Mouse (Mus musculus) megakaryocyte, embryonic 14.5 days (primary cell): Measurements from ENCODE around the gene Csmd2. TPM values are rescaled to one million over a fixed set of nuclear protein-coding genes. Genes with fewer than 3 reads are reported as not detected.
A peak's percentile ranks its signal among the peaks of the same experiment; 100 is the strongest.

Source experiments
- H3K27me3 ChIP-seq: replicated peaks from 2 replicates; pipeline ENCODE3; 2012; ENCODE audit warnings: inconsistent platforms
- H3K36me3 ChIP-seq: replicated peaks from 2 replicates; pipeline ENCODE3; 2012; ENCODE audit warnings: low read length, inconsistent platforms, mixed read lengths
- H3K4me1 ChIP-seq: 2 replicates; pipeline ENCODE4 v1.6.1; 2012; ENCODE audit warnings: inconsistent platforms
- H3K4me3 ChIP-seq: replicated peaks from 2 replicates; pipeline ENCODE3; 2012; ENCODE audit warnings: moderate library complexity, mild to moderate bottlenecking, inconsistent platforms
- H3K9me3 ChIP-seq: 2 replicates; pipeline ENCODE4 v1.6.1; 2012; ENCODE audit warnings: inconsistent platforms
- FLI1 ChIP-seq: IDR thresholded peaks from 2 replicates; pipeline ENCODE4 v1.6.1; 2012; ENCODE audit warnings: low read length, inconsistent platforms, mixed read lengths
- GATA1 ChIP-seq: IDR thresholded peaks from 3 replicates; pipeline ENCODE4 v1.6.1; 2012; ENCODE audit warnings: mixed read lengths, low read length, inconsistent platforms, borderline replicate concordance
- polyA plus RNA-seq: library from polyadenylated mRNA; stranded (reverse); fragments of >175 nt; gene quantifications from 2 replicates; pipeline ENCODE4 v1.2.3, GENCODE M21; 2012; ENCODE audit warnings: low replicate concordance; ENCODE audit not compliant: insufficient read depth

Csmd2 gene
- polyA plus RNA-seq, 1 experiment = not detected

DNA sequence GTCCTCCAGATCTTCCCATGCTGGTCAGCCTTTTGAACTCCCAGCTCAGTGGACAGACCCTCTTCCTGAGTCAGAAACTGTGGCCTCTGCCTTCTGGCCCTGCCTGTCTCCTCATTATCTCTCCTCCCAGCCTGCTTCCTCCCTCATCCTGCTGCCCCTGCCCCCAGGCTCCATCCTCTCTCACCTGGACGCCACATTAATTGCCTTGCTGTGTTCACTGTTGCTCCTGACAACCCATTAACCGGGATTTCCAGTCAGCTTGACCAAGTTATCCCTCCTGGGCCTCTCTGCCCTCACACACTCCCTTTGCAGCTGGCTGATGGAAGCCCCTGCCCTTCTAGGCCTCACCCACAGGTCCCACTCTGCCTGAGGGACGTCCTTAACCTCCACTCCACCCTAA, 167.6 kb downstream of the Csmd2 start:
- Histone ChIP-seq H3K4me1 (no peaks in the 10 kb centered on the region), H3K4me3 (peak overlapping the region; percentile 3), H3K36me3 (no peaks in the 10 kb centered on the region), H3K9me3 (peaks cover 77% of the 10 kb centered on the region), H3K27me3 (no peaks in the 10 kb centered on the region)
- no peak for TF ChIP-seq GATA1
- no peak for TF ChIP-seq FLI1

GRCm38 (mm10) chr4:128160656-128161055, 173.0 kb downstream of the Csmd2 start:
- H3K4me1 ChIP-seq = no peaks in the 10 kb centered on the region
- no peak overlapping the region for H3K4me3 ChIP-seq
- no peaks in the 10 kb centered on the region for H3K36me3 ChIP-seq
- no peaks in the 10 kb centered on the region for H3K27me3 ChIP-seq
- peaks cover 80% of the 10 kb centered on the region for H3K9me3 ChIP-seq
- no peak for TF ChIP-seq FLI1
- no peak for TF ChIP-seq GATA1

DNA sequence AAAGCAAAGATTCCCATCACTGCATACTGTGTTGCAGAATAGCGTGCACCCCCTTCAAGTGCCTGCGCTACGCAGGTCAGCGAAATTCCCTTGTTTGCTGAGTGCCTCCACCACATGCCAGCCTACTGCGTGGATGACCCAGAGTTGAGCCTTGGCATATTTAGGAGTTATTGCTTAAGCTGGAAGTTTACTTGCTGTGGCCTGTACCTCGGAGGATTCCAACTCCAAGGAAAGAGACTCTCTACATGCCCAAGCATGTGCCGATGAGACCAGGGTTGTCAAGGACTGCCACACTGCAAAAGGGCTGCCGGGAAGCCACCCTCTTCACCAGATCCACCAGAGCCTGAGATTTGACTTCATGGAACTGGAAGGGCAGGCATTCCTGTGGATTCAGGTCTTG, 182.5 kb downstream of the Csmd2 start:
- no peaks in the 10 kb centered on the region for H3K4me1 ChIP-seq
- peaks cover 73% of the 10 kb centered on the region for H3K9me3 ChIP-seq
- H3K4me3 ChIP-seq = no peak overlapping the region

GRCm38 (mm10) chr4:128171233-128171632, 183.6 kb downstream of the Csmd2 start:
- no peaks in the 10 kb centered on the region for H3K4me1 ChIP-seq
- no peaks in the 10 kb centered on the region for H3K27me3 ChIP-seq
- no peaks in the 10 kb centered on the region for H3K36me3 ChIP-seq
- H3K4me3 ChIP-seq = peak overlapping the region; percentile 19
- TF ChIP-seq FLI1 = no peak
- TF ChIP-seq GATA1 = no peak
- peaks cover 80% of the 10 kb centered on the region for H3K9me3 ChIP-seq

More for the DNA sequence above, 182.5 kb downstream of the Csmd2 start:
- no peaks in the 10 kb centered on the region for H3K27me3 ChIP-seq
- TF ChIP-seq FLI1 (no peak), GATA1 (no peak)
- no peaks in the 10 kb centered on the region for H3K36me3 ChIP-seq

DNA sequence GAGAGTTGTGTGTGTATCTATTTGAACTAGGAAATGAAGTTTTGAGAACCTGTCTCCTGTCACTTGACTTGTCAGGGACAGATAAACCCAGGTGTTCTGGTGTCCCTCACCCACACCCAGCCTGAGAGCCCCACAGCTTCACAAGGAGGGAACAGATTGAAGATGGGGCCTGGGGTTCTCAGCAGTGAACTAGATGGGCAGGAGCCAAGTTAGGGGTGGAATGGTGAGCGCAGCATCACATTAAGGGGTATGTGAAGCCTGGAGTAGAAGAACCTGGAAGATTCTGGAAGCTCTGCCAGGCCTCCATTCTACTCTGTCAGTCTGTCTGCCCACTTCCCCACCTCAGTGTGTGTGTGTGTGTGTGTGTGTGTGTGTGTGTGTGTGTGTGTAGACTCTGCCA, 184.0 kb downstream of the Csmd2 start:
- H3K4me1 ChIP-seq = no peaks in the 10 kb centered on the region
- H3K27me3 ChIP-seq = no peaks in the 10 kb centered on the region
- H3K4me3 ChIP-seq = no peak overlapping the region
- TF ChIP-seq FLI1 = no peak
- TF ChIP-seq GATA1 = no peak
- H3K36me3 ChIP-seq = no peaks in the 10 kb centered on the region
- peaks cover 85% of the 10 kb centered on the region for H3K9me3 ChIP-seq

DNA sequence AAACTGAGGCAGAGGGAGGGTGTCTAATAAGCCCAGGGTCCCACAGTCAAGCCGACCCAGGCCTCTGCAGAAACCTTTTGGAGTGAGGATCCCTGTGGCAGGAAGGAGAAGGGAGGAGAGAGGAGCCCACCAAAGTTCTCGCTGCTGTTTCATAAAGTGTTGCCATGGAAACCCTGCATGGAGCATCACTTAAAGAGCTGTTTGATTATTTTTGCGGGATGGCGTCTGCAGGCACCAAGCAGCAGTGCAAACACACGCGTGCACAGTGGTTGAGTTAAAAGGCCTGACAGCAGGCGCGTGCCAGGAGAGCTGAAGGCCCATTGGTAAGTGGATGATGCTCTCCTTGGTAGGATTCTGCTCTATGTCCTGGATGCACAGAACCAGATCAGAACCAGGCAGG, 191.3 kb downstream of the Csmd2 start:
- peaks cover 92% of the 10 kb centered on the region for H3K9me3 ChIP-seq
- TF ChIP-seq FLI1 (no peak), GATA1 (no peak)

DNA sequence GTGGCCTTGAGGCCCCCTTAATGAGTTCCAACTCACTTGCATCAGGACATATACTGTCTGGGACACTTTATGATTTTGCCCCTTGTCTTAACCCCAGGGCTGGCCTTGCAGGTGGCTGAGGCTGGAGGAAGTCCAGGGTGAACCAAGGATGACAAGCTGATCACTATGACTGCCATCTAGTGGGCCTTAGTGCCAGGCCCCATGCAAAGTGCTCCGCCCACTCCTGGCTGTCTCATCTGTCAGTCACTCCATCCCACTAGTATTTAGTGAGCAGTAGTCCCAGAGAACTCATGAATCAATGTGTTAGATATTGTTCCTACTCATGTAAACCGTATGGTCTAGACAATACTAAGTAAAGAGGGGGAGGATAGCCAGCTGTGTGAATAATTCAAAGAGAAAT, 191.9 kb downstream of the Csmd2 start:
- no peaks in the 10 kb centered on the region for H3K27me3 ChIP-seq
- H3K4me3 ChIP-seq = no peak overlapping the region
- H3K4me1 ChIP-seq = no peaks in the 10 kb centered on the region
- no peaks in the 10 kb centered on the region for H3K36me3 ChIP-seq
- H3K9me3 ChIP-seq = peaks cover 94% of the 10 kb centered on the region
- TF ChIP-seq GATA1 (no peak), FLI1 (no peak)

More for the DNA sequence above, 191.3 kb downstream of the Csmd2 start:
- no peaks in the 10 kb centered on the region for H3K4me1 ChIP-seq
- H3K27me3 ChIP-seq = no peaks in the 10 kb centered on the region
- H3K4me3 ChIP-seq = peak overlapping the region; percentile 20
- H3K36me3 ChIP-seq = no peaks in the 10 kb centered on the region

DNA sequence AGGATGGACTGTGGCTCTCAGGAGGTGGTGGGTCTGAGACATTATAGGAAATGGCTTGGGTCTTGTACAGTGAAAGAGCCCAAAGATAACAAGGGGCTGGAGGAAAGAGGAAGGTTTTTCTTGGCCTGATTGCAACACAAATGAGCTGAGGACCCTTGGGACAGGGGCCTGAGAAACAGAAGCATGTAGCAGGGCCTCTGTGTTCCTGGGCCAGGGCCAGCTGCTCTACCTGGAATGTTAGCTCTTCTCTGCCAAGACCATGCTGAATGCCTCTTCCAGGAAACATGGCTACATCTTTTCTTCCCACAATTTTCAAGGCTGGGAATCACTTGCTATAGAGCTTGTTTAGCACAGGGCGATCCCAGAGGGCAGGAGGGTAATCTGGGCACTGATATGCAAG, 197.1 kb downstream of the Csmd2 start:
- Histone ChIP-seq H3K36me3 (no peaks in the 10 kb centered on the region), H3K9me3 (peaks cover 91% of the 10 kb centered on the region), H3K4me1 (no peaks in the 10 kb centered on the region), H3K4me3 (no peak overlapping the region), H3K27me3 (no peaks in the 10 kb centered on the region)
- TF ChIP-seq FLI1 = no peak
- no peak for TF ChIP-seq GATA1

DNA sequence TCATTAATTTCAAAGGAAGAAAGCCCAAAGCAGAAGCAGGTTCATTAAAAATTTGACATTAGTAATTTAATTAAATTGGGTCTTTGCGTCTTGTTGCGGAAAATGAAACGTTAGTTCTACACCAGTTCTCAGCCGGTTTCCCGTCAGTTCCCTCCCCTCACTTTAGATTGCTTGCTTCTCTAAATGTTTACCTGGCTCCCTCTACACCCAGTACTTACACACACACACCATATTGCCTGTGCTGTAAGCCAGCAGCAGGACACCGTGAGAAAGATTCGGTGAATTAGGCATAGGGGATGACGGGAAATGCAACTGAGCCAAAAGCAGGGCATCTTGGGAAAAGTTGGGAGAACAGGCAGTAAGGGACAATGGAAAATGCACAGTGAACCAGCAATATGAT, 206.8 kb downstream of the Csmd2 start:
- no peak overlapping the region for H3K4me3 ChIP-seq
- peaks cover 80% of the 10 kb centered on the region for H3K9me3 ChIP-seq
- H3K36me3 ChIP-seq = no peaks in the 10 kb centered on the region
- no peaks in the 10 kb centered on the region for H3K4me1 ChIP-seq
- no peak for TF ChIP-seq FLI1
- TF ChIP-seq GATA1 = no peak
- no peaks in the 10 kb centered on the region for H3K27me3 ChIP-seq

DNA sequence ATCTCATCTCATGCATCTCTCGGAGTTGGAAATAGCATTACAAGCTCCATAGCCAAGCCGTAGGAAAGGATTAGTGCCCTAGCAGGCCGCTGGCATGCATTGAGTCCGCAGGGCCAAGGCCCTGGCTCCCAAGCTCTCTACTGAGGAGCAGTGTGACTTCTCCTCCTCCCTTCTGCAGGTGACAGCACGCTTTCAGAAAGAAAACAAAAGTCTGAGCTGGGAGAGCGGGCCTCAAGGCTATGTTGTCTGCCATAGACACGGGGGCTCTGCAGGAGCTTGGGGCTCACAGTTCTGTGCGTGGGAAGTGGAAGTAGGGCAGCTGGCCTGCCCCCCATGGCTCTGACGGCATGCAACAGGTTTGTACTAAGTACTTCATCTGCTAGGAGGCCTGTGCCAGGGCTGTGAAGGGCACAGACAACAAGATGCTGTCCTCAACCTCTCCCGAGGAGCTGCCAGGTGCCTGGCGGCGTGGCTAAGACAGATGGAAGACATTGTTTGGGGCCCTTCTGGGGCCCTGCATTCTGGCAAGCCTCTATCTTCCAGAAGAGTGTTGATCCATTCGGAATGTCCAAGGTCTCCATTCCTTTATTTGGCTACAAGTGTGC, 230.4 kb downstream of the Csmd2 start:
- H3K27me3 ChIP-seq = no peaks in the 10 kb centered on the region
- H3K4me1 ChIP-seq = no peaks in the 10 kb centered on the region
- H3K36me3 ChIP-seq = no peaks in the 10 kb centered on the region
- no peak overlapping the region for H3K4me3 ChIP-seq
- H3K9me3 ChIP-seq = peaks cover 58% of the 10 kb centered on the region
- TF ChIP-seq GATA1 = no peak

DNA sequence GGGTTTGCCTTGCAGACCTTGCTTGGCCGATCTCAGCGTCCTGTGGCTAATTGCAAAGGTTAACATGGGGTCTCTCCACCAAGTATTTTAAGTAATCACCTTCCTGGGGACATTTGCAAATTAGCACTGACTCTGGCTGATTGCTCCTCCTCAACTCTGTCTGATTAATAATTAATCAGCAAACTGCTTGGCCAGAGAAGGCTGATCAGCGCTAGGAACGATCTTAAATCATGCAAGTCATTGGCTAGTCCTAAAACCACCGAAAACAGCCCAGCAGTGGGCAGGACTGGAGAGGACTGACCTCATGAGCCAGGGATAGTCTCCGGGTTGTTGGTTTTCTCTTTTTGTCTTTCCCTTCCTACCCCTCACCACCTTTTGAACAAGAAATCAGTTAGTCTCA, 236.8 kb downstream of the Csmd2 start:
- Histone ChIP-seq H3K4me3 (no peak overlapping the region), H3K4me1 (no peaks in the 10 kb centered on the region), H3K9me3 (peaks cover 50% of the 10 kb centered on the region), H3K36me3 (no peaks in the 10 kb centered on the region), H3K27me3 (no peaks in the 10 kb centered on the region)
- no peak for TF ChIP-seq GATA1
- TF ChIP-seq FLI1 = no peak
